In genomic region chr11:16257473-16257921, GRCm38 (mm10) we compare ENCODE assay signal across 8 mouse cellular contexts. TPM values are rescaled to one million over a fixed set of nuclear protein-coding genes. Genes with fewer than 3 reads are reported as not detected.
DNase-seq lines count a peak whose midpoint lies in the region; ATAC-seq lines count a peak whose summit lies in the region.

Vstm2a (plus strand) TSS chr11:16257724.

- 0 out of 2 replicates have a peak, but pooled peaks cover 3% of the 10 kb centered on the region for H3K4me1 ChIP-seq in embryonic facial prominence, embryonic 14.5 days (ENCODE audit: control insufficient read depth, insufficient read depth, low read length)
- peaks cover 28% of the 10 kb centered on the region for H3K4me1 ChIP-seq in hindbrain, embryonic 13.5 days (replicated peaks)
- H3K4me1 ChIP-seq in midbrain, embryonic 15.5 days: peaks cover 12% of the 10 kb centered on the region

- WGBS in embryonic facial prominence, embryonic 14.5 days: 0% methylated on average over 33 of the region's 44 CpGs
- 0% methylated on average over 44 of the region's 44 CpGs for WGBS in hindbrain, embryonic 13.5 days
- under 1% methylated on average over 44 of the region's 44 CpGs for WGBS in midbrain, embryonic 15.5 days

- no peaks in the 10 kb centered on the region for H3K9me3 ChIP-seq in embryonic facial prominence, embryonic 14.5 days (ENCODE audit: control insufficient read depth, low read length)
- H3K9me3 ChIP-seq in hindbrain, embryonic 13.5 days: no peaks in the 10 kb centered on the region
- H3K9me3 ChIP-seq in midbrain, embryonic 15.5 days: no peaks in the 10 kb centered on the region

- H3K9ac ChIP-seq in embryonic facial prominence, embryonic 14.5 days (ENCODE audit: low read depth, low read length): peak within 1 kb of the TSS; percentile 64
- peak within 1 kb of the TSS; percentile 78 for H3K9ac ChIP-seq in hindbrain, embryonic 13.5 days
- peak within 1 kb of the TSS; percentile 79 for H3K9ac ChIP-seq in midbrain, embryonic 15.5 days

- H3K27me3 ChIP-seq in embryonic facial prominence, embryonic 14.5 days (replicated peaks; ENCODE audit: control insufficient read depth, insufficient read depth, low read length): peaks cover 46% of the 10 kb centered on the region
- peaks cover 36% of the 10 kb centered on the region for H3K27me3 ChIP-seq in hindbrain, embryonic 13.5 days
- no peaks in the 10 kb centered on the region for H3K27me3 ChIP-seq in midbrain, embryonic 15.5 days (replicated peaks)

- H3K36me3 ChIP-seq in embryonic facial prominence, embryonic 14.5 days (ENCODE audit: control insufficient read depth, insufficient read depth, low read length): no peaks in the 10 kb centered on the region
- H3K36me3 ChIP-seq in hindbrain, embryonic 13.5 days: no peaks in the 10 kb centered on the region
- H3K36me3 ChIP-seq in midbrain, embryonic 15.5 days (replicated peaks): no peaks in the 10 kb centered on the region

- H3K4me2 ChIP-seq in embryonic facial prominence, embryonic 14.5 days (ENCODE audit: low read depth, low read length): peak within 1 kb of the TSS; percentile 91
- peak within 1 kb of the TSS; percentile 84 for H3K4me2 ChIP-seq in hindbrain, embryonic 13.5 days
- H3K4me2 ChIP-seq in midbrain, embryonic 15.5 days: peak within 1 kb of the TSS; percentile 67

- ATAC-seq in embryonic facial prominence, embryonic 14.5 days (ENCODE audit: low read depth): peak; percentile 70
- peak; percentile 86 for ATAC-seq in hindbrain, embryonic 13.5 days (ENCODE audit: low FRiP score)
- ATAC-seq in midbrain, embryonic 15.5 days (replicated peaks): peak; percentile 89

- H3K27ac ChIP-seq in embryonic facial prominence, embryonic 14.5 days (replicated peaks; ENCODE audit: low read depth, low read length): no peak within 1 kb of the TSS
- peak within 1 kb of the TSS; percentile 77 for H3K27ac ChIP-seq in hindbrain, embryonic 13.5 days
- H3K27ac ChIP-seq in midbrain, embryonic 15.5 days: peak within 1 kb of the TSS; percentile 87

- peak; percentile 6 to 49 for DNase-seq in adrenal gland, adult (ENCODE audit: inconsistent age in 2 of 2, low spot score in 1 of 2)
- DNase-seq in adrenal gland, adult 8-10 months: no peak
- DNase-seq in adrenal gland, postnatal 25 days: peak; percentile 19
- peak; percentile 33 for DNase-seq in embryonic facial prominence, embryonic 14.5 days (ENCODE audit: low spot score)
- DNase-seq in layer of hippocampus, postnatal 25 days (ENCODE audit: extremely low spot score in 1 of 2, low spot score in 1 of 2): peak; percentile 56 to 60
- no peak for DNase-seq in adipocyte (ENCODE audit: low spot score)

- peak within 1 kb of the TSS; percentile 61 for H3K4me3 ChIP-seq in embryonic facial prominence, embryonic 14.5 days (ENCODE audit: low read depth, low read length)
- peak within 1 kb of the TSS; percentile 65 for H3K4me3 ChIP-seq in hindbrain, embryonic 13.5 days
- peak within 1 kb of the TSS; percentile 62 for H3K4me3 ChIP-seq in midbrain, embryonic 15.5 days

RNA-seq across cellular contexts. Expression of gene Vstm2a, which starts in this region (rescaled TPM):
- total RNA-seq in adrenal gland, adult 8-10 months (2022): under 1 TPM in 2 of 4 experiments, not detected in 2; 0.13 to 0.52 TPM
- total RNA-seq in adrenal gland, postnatal 25 days (2021): not detected in 2 replicates
- polyA plus RNA-seq in embryonic facial prominence, embryonic 14.5 days (2014; fragmentation: Nextera tagmentation; extraction: Ambion mirVana): 8.4 and 8.9 TPM in 2 replicates
- polyA plus RNA-seq in hindbrain, embryonic 13.5 days (2015; fragmentation: Nextera tagmentation; extraction: Ambion mirVana): 46.3 and 53.0 TPM in 2 replicates
- 100 to 1,000 TPM; 137 to 149 TPM for total RNA-seq in layer of hippocampus, postnatal 25 days (2021)
- 64.5 and 69.0 TPM in 2 replicates for polyA plus RNA-seq in midbrain, embryonic 15.5 days (2015; fragmentation: Nextera tagmentation; extraction: Ambion mirVana)

Comparison
In these comparisons a context has a peak if more than half of its experiments do, and no peak if none do; other contexts are left out.
1. RNA of gene Vstm2a (total RNA-seq): 137 to 149 TPM in layer of hippocampus, postnatal 25 days; 0.13 to 0.52 TPM in adrenal gland, adult 8-10 months and not detected in adrenal gland, postnatal 25 days; every median in the first group is over 10 times any median in the second.
2. DNase-seq: peak in adrenal gland, adult (2 of 2), embryonic facial prominence, embryonic 14.5 days (single experiment) and layer of hippocampus, postnatal 25 days (2 of 2); none in adrenal gland, adult 8-10 months (single experiment) and adipocyte (single experiment).
3. Peak in DNase-seq in adrenal gland, postnatal 25 days; RNA of the gene not detected or under 1 TPM.
4. Peak in every context shown above with its lines, with median percentiles within 50 percentile points of each other: ATAC-seq, H3K4me2 ChIP-seq, H3K4me3 ChIP-seq and H3K9ac ChIP-seq.